Mouse (Mus musculus) ES-E14 (cell line): ENCODE data around the gene Cdh5.

Experiments
- CHD2 ChIP-seq: IDR thresholded peaks from 2 replicates; pipeline ENCODE4 v1.6.1; 2014; ENCODE audit warnings: mild to moderate bottlenecking, low read depth, low read length, inconsistent platforms
- HCFC1 ChIP-seq: IDR thresholded peaks from 2 replicates; pipeline ENCODE4 v1.6.1; 2012; ENCODE audit warnings: low read length, inconsistent platforms, borderline replicate concordance; ENCODE audit not compliant: insufficient read depth
- MAFK ChIP-seq: IDR thresholded peaks from 2 replicates; pipeline ENCODE4 v1.6.1; 2014; ENCODE audit warnings: mild to moderate bottlenecking, low read depth, low read length, inconsistent platforms; ENCODE audit not compliant: insufficient read depth
- ZC3H11A ChIP-seq: IDR thresholded peaks from 2 replicates; pipeline ENCODE4 v1.6.1; 2012; ENCODE audit warnings: low read depth, mild to moderate bottlenecking, inconsistent platforms, low read length, borderline replicate concordance

- no peak for TF ChIP-seq HCFC1
- no peak for TF ChIP-seq ZC3H11A
- TF ChIP-seq MAFK = no peak
- no peak for TF ChIP-seq CHD2
Observed at GRCm38 (mm10) chr8:104175848-104176527, 74.6 kb downstream of the Cdh5 start.
